Mouse (Mus musculus): Measurements from ENCODE around the gene Clrn2.

The Clrn2 gene

DNA sequence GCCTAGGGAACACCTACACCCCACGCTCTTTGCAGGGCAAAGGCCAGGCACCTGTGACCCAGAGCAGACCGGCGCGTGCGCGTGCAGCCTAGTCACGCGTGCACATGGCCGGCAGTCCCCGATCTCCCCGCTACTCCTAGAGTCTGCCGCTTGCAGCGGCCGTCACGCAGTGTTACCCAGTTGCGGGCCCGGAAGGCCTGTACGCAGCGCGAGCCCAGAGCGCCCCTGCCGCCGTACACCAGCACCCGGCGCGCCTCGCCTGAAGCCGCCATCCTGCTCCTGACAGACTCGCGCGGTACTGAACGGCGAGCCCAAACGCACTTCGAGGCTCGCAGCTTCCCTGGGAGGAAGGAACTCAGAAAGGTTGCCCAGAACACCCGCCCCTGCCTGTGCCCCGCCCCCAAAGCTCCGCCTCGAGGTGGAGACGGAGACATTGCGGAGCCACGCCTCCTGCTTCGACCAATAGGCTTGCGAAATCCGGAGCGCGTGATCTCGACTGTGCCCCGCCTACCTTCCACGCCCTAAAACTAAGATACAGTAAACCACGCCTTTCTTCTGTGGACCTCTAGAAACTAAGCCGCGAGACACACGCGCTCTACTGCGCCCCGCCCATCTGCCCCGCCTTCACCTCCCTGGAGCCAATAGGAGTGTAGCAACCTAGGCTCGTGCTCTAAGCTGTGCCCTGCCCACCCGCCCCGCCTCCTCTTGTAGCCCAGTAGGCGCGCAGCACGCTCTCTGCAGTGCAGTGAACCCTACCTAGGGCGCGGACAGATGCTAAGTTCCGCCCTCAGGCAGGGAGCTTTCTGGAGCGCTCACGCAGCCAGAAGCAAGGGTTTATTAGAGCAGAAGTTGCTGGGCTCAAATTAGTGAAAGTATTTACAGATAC lies 3.5 kb upstream of the Clrn2 start, which contains the start of gene Qdpr:
Qdpr (minus strand) TSS at position 406 of the 886 bp plus-strand sequence.
- peak; percentile 100 for DNase-seq (ENCODE audit: low spot score)

DNA sequence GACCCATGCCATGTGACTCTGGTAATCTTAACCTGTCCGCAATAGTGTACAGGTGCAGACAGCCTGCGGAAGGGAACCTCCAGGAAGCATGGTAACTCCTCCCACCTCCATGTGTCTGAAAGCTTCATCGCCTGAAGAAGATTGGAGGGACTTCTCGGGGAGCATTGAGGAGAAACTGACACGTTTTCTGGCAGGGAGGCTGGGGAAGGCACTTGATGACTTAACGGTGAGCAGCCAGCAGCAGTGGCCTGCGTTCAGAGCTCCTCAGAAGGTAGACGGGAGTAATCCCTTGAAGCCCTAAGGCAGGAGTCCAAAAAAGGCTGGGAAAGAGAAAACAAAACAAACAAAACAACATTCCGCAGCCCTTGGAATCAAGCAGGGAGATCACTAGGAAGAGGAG lies 905 bp downstream of the Clrn2 start:
- DNase-seq (ENCODE audit: low spot score): no peak

DNA sequence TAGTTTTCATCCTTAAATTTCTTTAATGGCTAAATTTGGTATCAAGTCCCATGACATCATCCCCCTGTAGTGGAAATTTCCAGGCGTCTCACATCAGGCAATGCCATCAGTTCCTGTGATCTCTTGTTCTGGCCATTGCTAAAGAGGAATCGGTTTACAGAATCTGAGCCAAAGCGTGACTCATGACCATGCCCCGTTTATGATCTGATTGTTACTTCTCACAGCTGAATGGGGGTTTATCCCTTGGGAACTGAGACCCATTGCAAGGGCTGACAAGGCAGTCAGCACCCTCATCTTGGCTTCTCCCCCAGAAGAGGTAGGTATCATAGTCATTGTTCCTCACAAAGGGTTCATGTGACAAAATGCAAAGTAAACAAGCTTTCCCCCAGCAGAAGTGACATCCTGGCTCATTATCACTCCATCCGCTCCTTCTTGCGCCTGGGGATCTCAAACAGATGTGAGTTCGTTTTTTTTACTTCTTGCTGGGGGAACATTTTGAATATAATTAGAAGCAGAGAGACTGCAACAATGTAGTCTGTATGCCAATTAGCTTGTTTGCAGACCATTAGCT lies 19.4 kb downstream of the Clrn2 start:
- no peak for DNase-seq (ENCODE audit: low spot score)

DNA sequence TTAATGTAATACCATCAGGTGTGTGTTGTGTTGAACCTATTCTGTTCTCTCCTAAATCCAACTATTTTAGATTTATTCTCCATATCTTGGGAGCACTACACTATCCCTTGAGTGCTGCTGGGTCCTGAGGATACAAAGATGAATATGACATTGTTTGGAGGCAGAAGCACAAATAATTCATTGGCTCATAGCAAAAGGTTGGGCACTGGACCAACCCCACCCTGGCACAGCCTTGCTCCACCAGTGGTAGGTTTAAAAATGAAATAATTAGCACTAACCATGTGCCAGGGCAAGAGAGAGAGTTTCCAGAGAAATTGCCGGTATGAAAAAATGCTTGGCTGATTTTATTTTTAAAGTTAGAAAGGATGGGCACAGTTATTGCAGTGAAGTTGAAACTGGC lies 20.0 kb downstream of the Clrn2 start:
- DNase-seq (ENCODE audit: low spot score): no peak

DNA sequence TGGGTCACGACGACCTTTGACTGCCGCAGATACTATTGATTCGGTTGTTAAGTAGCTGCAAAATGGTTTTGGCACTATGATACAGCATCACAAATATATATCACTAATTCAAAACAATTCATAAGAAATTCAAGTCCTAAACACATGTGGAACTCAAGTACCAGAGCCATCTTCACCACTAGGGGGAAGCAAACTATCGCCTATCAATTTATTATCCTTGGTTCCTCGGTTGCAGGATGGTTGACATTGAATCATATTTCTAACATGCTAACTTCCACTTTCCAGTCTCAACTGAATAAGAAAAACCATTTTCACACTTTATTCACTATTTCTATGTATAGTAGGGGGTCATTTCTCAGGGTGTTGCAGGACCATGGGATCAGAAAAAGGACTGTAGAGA lies 20.7 kb downstream of the Clrn2 start:
- peak; percentile 85 for DNase-seq (ENCODE audit: low spot score)

DNA sequence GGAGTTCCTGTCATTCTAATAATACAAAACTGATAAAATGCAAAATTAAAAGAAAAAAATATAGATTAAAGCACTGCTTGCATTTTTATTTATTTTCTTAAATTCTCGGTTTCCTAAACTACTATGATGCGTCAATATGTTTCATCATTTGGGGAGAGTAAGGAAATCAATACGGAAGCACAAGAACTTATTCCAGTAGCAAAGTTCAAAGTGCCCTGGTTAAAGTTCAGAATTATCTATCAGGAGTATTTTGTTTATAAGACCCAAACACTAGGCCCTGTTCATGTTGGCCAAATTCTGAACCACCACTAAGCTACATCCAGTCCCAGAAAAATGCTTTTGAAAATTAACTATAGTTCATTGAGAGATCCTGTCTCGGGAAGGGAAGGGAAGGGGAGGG lies 21.2 kb downstream of the Clrn2 start:
- DNase-seq (ENCODE audit: low spot score): no peak

DNA sequence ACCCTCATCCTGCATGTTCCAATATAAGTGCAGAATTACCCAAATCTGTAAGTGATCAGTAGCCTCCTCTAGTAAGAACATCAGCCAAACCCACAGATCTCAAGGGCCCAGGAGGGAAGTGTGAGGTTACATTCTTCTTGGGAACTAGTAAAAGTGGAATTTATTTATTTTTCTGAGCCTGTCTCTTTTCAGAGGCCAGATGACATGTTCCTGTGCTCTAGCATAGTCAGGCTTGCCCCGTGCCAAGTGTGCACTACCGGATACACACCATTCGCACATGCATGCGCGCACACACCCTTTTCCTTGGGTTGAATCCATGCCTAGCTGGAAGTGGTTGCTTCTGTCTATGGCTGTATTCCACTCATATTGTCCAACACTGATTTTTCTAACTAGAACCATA lies 22.2 kb downstream of the Clrn2 start:
- no peak for DNase-seq (ENCODE audit: low spot score)

DNA sequence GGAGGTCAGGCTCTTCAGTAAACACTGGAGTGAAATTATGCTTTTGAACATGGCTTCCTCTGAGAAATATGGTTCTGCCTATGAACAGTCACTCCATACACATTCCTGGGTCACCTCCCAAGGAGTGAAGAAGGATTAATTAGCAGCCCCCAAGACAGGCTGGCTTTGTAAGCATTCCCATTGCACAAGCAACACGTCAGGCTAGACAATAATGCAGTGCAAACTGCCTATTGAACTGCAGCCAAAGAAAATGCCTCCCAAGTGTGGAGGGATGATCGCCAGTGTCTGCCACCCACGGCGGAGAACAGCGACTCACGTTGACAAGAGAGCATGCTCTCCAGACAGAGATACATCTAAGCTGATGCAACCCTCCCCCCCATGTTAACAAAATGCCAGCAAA lies 22.7 kb downstream of the Clrn2 start:
- no peak for DNase-seq (ENCODE audit: low spot score)

DNA sequence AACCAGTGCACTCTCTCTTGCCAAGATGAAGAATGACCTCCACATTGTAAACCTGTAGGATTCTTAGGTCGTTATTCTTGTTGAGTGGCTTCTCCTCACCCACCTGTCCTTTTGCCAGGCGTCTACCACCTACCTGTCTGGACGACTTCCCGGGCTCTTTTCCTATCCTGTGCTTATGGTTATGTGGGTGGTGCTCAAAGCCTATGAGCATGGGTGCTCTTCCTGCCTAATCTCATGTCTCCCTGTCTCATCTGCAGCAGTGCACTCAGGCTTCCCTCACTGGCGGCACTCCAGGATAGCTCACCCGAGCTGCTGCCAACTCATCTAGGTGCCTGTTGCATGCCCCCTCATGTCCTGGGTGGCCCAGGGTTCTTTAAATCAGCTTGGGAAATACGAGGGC lies 24.1 kb downstream of the Clrn2 start:
- DNase-seq (ENCODE audit: low spot score): no peak

DNA sequence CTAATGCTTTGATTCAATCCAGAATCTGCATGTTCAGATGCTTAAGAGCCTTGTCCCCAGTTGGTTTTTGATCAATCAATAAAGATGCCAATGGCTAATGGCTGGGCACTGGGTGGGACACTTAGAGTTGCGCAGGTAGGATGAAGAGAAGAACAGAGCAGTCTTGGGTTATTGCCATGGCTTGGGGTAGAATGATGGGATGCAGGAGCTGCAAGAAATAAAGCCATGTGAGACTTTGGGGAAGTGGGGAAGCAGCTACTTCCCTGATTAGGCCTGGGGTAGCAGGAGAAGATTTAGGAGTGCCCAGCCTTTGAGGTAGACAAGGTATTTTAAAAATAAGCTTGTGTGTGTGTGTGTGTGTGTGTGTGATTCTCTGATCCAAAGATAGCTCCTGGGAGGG lies 26.5 kb downstream of the Clrn2 start:
- DNase-seq (ENCODE audit: low spot score): no peak

DNA sequence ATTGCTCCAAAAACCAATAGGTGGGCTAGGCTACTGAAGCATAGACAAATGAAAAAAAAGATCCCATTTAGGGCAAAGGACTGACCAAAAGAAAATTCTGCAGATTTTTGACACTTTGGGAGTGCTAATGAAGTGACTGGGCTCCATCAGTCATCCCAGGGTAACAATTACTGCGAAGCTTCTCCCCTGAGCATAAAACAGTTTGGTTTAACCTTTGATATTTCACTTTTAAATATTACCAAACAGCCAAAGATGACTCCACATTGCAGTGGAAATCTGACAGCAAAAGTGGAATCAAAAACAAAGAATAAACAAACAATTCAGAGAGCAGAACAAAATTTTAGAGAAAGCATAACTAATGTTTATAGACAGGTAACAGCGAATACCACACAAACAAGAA lies 27.6 kb downstream of the Clrn2 start:
- DNase-seq (ENCODE audit: low spot score): no peak

DNA sequence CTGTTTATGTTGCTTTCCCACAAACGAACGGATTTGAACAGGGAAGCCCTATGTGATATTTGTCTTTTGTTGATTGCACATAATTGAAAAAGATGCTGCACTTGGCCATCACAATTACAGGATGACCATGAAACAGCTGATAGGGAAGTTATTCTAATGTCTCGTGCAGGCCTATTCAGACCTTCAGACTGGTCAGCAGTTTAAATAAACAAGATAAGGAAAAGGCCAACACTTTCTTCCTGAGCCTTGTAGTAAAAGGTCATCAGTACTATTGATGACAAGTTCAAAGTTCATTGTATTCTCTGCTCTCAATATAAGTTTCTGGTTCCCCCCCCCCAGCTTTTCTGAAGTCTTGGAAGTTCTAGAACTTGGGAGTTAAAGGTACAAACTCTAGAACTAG lies 29.1 kb downstream of the Clrn2 start:
- DNase-seq (ENCODE audit: low spot score): no peak

DNA sequence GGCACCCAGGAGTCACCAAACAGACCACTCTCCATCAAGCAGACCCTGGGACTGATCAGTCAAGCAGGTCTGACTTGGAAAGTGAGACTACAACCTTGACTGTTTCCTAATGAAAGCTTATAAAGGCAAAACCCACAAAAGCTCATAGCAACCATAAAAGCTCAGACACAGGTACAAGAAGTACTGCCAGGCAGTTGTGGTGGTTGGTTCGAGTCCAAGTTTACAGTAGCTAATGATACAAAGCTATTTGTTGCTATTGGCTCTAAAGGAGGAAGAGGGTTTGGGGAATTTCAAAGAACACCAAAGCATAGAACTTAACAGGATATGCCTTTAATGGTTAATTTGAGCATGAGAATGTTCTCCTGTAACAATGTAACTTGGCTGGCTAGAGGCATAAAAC lies 30.1 kb downstream of the Clrn2 start:
- no peak for DNase-seq (ENCODE audit: low spot score)

DNA sequence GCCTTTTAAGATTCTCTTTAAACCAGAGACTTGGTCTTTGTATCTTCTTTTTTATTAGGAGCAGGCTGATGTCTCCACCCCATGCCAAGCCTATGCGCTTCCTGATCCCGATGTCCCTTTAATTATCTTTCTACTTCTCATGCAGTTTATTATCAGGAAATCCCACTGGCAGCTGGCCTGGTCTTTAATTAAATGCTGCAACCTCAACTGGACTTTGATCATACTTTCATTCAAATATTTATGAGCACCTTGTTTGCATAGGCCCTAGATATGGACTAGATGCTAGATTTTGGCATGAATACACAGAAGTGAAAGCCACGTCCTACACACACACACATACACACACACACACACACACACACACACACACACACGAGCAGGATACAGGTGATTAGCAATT lies 38.2 kb downstream of the Clrn2 start:
- DNase-seq (ENCODE audit: low spot score): no peak

DNA sequence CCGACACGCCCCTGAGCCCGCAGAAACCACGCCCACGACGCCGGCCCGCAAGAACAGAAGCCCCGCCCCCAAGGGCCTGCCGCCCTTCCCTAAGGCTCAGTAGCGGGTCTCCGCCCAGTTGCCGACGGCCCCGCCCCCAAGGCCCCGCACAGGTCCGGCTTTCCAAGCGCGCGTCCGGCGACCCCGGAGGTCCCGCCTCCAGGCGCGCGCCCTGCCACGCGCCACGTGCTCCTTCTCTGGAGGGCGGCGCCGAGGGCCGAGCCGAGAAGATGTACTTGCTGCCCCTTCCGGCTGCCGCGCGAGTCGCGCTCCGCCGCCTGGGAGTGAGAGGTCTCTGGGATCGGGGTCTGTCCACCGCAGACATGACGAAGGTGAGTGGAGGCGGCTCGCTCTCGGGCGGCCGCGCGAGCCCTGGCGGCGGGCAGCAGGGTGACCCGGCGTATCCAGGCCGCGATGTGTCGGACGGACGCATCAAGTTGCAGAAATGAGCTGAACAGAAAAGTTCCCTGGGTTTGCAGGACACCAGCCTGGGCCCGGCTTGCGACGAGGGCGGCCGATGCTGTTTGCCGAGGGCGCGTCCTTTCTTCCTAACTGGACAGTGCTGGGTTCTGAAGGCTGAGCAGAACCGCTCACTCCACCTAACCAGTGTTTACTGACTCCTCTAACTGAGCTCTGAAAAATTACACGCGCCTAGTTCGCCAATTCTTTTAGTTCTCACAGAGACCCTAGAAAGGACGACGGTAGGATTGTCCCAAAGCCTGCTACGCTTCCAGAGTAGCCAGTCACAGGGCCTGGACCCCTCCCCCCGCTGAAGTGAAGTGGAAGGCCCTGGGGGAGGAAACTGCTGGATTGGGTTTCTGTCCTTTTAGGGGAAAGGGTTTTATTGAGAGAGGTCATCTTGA lies 39.9 kb downstream of the Clrn2 start, which contains the start of gene Lap3:
Lap3 (plus strand) TSS at position 184 of the 902 bp plus-strand sequence.
- peak; percentile 97 for DNase-seq (ENCODE audit: low spot score)

DNA sequence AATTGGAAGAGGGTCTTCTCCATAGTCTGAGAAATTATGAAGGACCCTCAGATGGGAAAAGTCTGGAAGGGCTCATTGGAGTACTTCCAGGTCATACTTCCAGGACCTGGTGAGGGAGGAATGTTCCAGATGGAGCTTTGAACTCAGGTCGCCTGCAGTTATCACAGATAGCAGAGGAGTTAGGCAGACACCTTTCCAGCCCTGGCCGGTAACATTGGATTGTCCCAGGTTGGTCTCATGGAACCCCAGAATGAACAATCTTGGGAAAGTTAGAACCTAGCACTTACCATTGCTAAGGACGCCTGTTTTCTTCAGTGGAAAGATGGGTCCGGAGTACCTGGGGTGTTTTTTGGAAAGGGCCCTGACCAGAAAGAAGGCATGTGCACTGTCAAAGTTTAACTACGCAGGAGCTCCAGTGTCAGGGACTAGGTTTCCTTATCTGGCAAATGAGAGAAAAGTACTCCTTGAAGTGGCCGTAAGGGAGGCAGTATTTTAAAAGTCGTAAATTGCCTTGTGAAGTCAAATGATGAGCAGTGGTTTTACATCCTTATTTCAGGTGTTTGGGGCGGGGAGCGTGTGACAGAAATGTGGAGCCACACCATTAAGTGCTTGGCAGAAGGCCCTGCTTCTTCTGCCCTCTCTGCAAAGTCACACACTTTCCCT lies 40.7 kb downstream of the Clrn2 start:
- DNase-seq (ENCODE audit: low spot score): peak; percentile 11

DNA sequence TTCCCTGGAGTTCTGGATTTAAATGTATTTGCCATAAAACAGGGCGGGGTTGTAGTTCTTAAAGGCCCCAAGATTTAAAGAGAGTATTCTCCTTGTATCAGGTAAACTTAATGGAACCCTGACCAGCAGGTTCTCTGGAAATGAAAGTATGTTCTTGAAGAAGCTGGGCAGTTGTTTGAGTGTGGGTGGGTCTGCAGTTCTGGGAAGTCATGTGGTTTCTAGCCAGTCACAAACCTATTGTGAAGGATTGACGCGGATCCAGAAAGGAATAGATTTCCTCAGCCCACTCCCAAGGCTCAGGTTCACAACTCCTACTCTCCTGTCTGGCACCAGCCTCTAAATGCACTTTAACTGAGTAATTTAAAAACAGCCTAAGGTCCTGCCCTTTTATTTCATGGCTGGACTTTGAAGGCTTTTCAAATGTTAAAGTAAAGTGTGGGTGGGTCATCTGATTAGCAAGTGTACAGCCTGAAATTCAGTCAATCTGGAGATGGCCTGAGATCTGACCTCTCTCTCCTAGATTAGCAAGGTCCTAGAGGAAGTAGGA lies 42.0 kb downstream of the Clrn2 start:
- no peak for DNase-seq (ENCODE audit: low spot score)

DNA sequence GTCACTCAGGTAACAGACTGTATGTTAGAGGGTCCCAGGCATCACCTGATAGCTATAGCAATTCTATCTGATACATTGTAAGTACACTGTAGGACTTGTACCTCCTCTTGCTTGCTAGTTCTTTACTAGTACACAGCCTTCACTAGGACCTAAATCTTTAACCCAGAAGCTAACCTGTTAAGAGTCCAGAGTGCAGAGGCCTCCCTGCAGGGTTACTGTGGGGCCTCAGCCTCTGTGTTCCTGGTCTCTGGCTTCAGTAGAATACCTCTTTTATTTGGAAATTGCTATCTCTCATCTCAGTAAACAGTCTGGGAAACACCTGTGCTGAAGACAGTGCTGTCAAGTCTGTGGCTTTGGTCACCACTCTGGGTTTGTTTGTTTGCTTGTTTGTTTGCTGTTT lies 42.5 kb downstream of the Clrn2 start:
- DNase-seq (ENCODE audit: low spot score): no peak

DNA sequence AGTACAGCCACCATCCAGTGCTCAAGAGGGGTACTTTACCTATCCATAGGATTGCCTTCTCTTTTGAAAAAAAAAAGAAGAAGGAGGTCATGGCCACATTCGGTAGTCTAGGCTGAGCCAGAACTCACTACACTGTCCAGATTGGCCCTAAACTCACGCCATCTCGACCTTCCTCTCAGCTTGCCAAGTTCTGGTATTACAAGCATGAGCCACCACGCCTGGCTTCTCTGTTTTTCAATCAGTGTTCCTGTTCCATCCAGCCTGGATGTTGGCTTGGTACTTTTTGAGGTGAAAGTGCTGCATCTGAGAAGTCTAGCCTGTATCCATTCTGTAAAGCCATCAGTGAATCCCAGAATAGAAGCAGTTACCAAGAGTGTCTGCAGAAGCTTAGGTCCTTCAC lies 42.9 kb downstream of the Clrn2 start:
- DNase-seq (ENCODE audit: low spot score): no peak

DNA sequence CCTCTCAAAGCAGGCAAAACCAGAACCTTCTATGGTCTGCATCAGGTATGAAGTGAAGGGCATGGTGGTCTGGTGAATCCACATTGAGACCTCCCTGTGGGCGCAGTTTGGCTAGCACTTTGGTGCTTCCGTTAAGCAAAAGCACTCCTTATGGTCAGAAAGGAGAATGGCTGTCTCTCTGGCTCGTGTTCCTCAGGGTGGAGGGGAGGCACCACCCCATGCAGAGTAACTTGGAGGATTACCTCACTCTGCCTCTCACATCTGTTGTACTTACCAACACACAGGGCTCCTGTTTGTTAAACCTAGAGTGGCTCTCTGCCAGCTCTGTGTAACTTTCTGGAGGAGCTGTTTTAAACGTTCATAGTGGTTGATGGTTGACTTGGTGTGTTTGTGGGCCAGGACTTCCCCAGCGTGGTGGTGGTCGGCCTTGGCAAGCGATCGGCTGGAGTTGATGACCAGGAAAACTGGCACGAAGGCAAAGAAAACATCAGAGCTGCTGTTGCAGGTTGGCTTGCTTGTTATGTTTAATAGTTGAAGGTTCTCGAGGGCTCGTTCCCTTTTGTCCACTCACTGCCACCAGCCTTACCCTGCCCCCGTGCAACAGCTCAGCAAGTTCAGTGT lies 43.5 kb downstream of the Clrn2 start:
- DNase-seq (ENCODE audit: low spot score): no peak

DNA sequence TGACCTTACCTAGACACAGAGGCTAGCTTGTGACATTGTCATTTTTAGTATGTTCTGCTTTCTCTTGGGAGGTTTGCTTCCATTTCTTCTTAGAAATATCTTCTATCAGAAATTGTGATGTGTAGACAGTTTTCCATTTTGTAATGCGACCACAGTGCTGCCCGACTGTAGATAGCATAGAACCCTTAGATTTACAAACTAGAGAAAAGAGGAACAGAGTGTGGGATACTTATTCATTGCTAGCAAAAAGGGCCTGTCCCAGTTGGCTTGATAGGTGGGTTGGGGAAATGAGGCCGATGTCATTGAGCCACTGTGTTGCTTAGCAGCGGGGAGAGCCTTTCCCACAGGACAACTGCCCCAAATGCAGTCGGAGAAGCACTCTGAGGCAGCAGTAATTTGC lies 44.0 kb downstream of the Clrn2 start:
- no peak for DNase-seq (ENCODE audit: low spot score)
